Mouse (Mus musculus): ENCODE data around the gene Etv4.

GRCm38 (mm10) chr11:101768721-101769120 is 16.4 kb downstream of the Etv4 start:
- TF ChIP-seq USF1 (IDR thresholded peaks at IDR 0.05; ENCODE audit: low read depth) (no peak), CEBPB (IDR thresholded peaks at IDR 0.05; ENCODE audit: insufficient read depth, poor library complexity, severe bottlenecking) (no peak), E2F4 (IDR thresholded peaks at IDR 0.05; ENCODE audit: insufficient read depth) (no peak), POLR2A (IDR thresholded peaks at IDR 0.05; ENCODE audit: insufficient read length, low read depth) (no peak), POLR2AphosphoS2 (IDR thresholded peaks at IDR 0.05; ENCODE audit: insufficient read length, low read depth) (no peak), MYOG (IDR thresholded peaks at IDR 0.05; ENCODE audit: control insufficient read depth in 1 of 3, insufficient read depth in 1 of 3, insufficient read length in 2 of 3, low read depth in 2 of 3) (no peak), MAX (IDR thresholded peaks at IDR 0.05; ENCODE audit: low read depth) (no peak), TCF12 (IDR thresholded peaks at IDR 0.05; ENCODE audit: insufficient read depth, poor library complexity, severe bottlenecking) (no peak), REST (IDR thresholded peaks at IDR 0.05; ENCODE audit: insufficient read depth, insufficient read length) (no peak)

All from myocyte (in vitro differentiated cells).